Mouse (Mus musculus) olfactory bulb, adult 2 months (tissue): ENCODE data around the gene Rgl1. TPM values are rescaled to one million over a fixed set of nuclear protein-coding genes. Genes with fewer than 3 reads are reported as not detected.
A peak's percentile ranks its signal among the peaks of the same experiment; 100 is the strongest.

ENCODE experiments used
- H3K27ac ChIP-seq: fragments of 200-500 bp; 2 replicates; pipeline ENCODE4 v1.5.1; 2012; ENCODE audit warnings: low read depth, low read length; ENCODE audit not compliant: insufficient read depth
- H3K4me1 ChIP-seq: fragments of 200-500 bp; 2 replicates; pipeline ENCODE4 v1.6.1; 2012; ENCODE audit warnings: low read length; ENCODE audit not compliant: control insufficient read depth, insufficient read depth
- H3K4me3 ChIP-seq: fragments of 200-500 bp; 2 replicates; pipeline ENCODE4 v1.5.1; 2012; ENCODE audit warnings: mild to moderate bottlenecking, low read depth, low read length, moderate library complexity; ENCODE audit not compliant: insufficient read depth
- CTCF ChIP-seq: fragments of 200-500 bp; IDR thresholded peaks from 2 replicates; pipeline ENCODE4 v1.5.1; 2012; ENCODE audit warnings: low read depth, mild to moderate bottlenecking, low read length, moderate library complexity; ENCODE audit not compliant: insufficient read depth
- POLR2A ChIP-seq: fragments of 200-500 bp; IDR thresholded peaks from 2 replicates; pipeline ENCODE4 v1.6.1; 2012; ENCODE audit warnings: mild to moderate bottlenecking, low read depth, low read length, moderate library complexity; ENCODE audit not compliant: insufficient read depth
- WGBS: fragments of 180-500 bp; shearing (Covaris S2); methylation state at CpG from one replicate; pipeline ENCODE4 v1.1.7; 2018; 5-methylcytosine and 5-hydroxymethylcytosine counted together
- polyA plus RNA-seq: library from polyadenylated mRNA; stranded (reverse); fragments of >200 nt; gene quantifications from 2 replicates; pipeline ENCODE4 v1.2.4, GENCODE M21; 2012; ENCODE audit warnings: low replicate concordance; ENCODE audit not compliant: missing spikeins, insufficient read depth, insufficient read length

Gene Rgl1
- polyA plus RNA-seq, 1 experiment: not detected

DNA sequence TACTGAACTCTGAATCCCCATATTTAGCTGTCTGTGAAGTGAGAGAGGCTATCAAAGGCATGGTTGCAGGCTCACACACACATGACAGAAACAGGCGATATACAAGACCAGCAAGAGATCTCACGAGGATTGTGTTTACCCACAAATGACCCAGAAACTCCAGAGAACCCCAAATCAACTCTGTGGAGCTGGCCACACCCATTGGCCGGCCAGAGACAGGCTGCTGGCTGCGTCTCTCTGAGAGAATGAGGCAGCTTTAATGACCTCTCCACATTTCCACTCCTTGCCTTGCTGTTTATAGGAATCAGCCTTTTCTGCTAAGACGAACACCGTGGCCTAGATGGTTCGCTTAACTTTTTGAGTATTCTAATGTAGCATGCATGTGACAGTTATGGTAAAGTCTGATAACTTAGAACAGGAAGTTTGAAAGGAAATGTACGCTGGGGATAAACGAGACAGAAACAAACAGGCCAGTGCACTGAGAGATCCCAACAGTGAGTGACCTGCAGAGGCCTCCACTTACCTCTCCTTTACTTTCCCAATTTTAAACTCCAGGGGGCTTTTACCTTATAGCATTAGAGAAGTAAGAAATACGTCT is 148.3 kb downstream of the Rgl1 start:
- 82% methylated on average over 10 of the region's 10 CpGs for WGBS

DNA sequence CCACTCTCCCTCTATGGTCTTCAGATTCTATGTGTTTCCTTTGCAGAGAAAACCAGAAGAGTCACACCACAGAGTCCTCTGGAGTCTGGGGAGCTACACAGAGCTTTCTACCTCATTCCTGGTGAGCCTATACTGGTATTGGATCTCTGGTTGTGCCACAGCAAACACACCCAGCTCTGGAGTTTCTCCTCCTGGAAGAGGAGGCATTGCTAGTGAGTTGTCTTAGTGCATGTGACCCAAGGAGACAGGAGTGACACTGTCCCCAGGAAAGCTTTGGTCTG is 149.4 kb downstream of the Rgl1 start:
- Histone ChIP-seq H3K4me1 (peaks cover 31% of the 10 kb centered on the region), H3K27ac (no peak overlapping the region), H3K4me3 (no peak overlapping the region)
- no peak for TF ChIP-seq POLR2A
- TF ChIP-seq CTCF: no peak

More for the DNA sequence above, 148.3 kb downstream of the Rgl1 start:
- Histone ChIP-seq H3K4me1 (peaks cover 24% of the 10 kb centered on the region), H3K4me3 (no peak overlapping the region), H3K27ac (no peak overlapping the region)
- no peak for TF ChIP-seq POLR2A
- no peak for TF ChIP-seq CTCF

DNA sequence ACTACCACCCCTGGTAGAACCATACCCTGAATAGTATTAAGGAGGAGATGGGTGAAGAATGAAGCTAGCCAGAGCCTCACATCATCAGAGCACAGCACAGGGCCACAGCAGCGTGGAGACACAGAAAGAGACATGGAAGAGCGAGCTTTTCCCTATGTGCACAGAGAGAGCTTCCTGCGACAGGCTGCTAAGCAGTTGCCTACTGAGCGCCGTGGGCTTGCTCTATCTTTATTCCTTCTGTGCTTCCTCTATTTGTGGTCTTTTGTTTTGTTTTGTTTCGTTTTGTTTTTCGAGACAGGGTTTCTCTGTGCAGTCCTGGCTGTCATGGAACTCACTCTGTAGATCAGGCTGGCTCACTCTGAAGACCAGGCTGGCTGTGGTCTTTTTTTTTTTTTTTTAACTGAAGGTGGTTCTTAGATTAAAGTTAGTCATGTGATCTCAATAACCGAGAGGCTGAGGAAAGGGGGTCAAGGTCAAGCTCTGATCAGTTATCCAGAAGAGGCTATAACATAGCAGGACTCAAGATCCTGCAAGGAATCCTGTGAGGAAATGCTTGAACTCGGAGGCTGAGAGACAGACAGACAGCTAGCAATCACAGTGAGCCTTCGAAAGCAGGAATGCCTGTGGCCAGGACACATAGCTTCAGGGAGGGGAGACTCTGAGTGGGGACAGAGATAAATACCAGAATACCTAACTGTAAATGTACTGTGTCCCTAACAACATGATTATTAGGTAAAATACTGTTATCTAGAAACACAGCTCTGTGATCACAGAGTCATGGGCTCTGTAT is 150.0 kb downstream of the Rgl1 start:
- Histone ChIP-seq H3K4me3 (no peak overlapping the region), H3K27ac (no peak overlapping the region), H3K4me1 (peaks cover 35% of the 10 kb centered on the region)
- TF ChIP-seq CTCF (no peak), POLR2A (no peak)
- WGBS: 79% methylated on average over 10 of the region's 10 CpGs

DNA sequence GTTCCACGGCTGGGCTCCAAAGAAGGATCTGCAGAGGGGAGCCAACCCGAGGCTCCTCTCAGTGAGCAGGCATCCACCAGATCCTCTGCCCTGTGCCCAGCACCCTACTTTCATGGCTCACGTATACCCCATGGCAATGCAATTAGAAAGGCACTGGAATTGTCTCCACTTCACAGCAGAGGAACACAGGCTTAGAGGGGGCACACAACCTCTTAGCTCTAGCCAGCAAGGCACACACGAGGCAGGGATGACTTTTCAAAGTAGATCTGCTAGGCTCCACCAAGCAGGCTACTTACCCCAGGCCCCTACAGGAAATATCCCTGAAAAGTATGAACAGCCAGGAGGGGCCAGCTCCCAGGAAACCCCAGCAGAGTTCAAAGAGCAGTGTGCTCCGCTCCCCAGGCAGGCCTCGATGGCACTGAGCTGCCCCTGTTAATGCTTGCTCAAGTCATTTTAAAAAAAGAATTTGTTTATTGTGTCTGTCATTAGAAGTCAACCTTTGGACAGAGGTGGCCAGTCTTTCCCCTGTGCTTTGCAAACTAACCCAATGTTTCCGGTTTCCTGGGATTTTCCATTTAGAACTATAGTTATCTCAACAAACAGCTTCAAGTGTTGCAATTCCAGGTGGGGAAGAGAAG is 151.3 kb downstream of the Rgl1 start:
- WGBS: 80% methylated on average over 7 of the region's 7 CpGs
- H3K4me3 ChIP-seq: no peak overlapping the region
- H3K27ac ChIP-seq: no peak overlapping the region
- peaks cover 40% of the 10 kb centered on the region for H3K4me1 ChIP-seq
- TF ChIP-seq POLR2A (no peak), CTCF (no peak)

DNA sequence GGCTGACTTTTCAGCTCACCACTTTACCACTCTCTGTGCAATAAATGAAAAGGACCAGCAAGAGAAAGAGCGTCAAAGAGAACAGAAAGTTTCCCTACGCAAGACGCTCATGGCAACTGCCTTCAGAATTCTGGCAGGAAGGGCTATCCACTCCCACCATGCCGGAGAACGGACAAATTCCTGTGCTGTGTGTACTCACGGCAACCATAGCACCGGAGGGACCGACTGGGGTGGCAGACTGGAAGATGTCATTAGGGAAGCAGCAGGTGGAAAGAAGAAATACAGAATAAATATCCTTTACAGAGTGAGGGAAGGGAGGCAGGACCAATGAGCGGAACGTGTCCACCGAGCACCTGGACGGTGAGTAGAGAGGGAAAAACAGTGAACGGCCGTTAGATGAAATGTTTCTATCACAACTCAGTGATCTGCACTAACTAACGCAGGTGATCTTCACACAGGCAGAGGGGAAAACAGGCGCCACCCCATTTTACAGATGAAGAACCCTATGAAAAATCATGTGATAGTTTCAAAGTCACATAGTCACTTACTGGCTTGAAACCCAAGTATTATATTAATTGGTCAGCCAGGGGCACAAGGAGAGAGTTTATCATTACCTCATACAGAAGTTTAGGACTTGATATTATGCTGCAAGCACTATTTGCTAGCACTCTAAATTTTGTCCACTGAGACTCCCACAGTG is 152.8 kb downstream of the Rgl1 start:
- TF ChIP-seq POLR2A (no peak), CTCF (no peak)
- H3K27ac ChIP-seq: peak overlapping the region; percentile 76
- WGBS: 72% methylated on average over 16 of the region's 16 CpGs
- no peak overlapping the region for H3K4me3 ChIP-seq
- H3K4me1 ChIP-seq: peaks cover 48% of the 10 kb centered on the region

DNA sequence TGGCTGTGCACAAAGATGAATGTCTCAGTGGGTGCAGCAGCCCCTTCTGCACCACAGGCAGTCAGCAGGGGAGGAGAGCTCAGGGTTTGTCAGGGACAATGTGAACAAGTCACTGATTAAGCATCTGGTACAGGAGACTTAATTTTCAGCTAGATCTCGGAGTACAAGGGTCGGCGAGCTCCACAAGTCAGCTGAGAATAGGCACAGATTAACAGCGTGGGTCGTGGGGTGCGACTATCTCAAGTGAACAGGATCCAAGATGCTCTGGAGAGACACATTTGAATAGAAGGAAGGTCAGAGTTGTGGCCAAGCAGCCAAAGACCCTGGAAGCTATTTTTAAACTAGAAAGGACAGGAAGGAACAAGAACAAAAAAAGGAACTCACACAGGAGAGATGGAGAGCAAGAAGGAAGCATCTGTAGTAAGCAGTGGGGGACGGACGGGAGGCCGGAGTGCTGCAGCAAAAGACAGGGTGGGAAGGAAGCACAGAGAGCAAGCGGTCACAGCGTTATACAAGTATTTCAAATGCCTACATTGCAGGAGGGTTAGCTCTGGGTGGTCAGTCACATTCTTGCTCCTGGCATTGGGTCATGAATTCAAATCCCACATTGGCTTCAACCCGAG is 153.5 kb downstream of the Rgl1 start:
- Histone ChIP-seq H3K27ac (peak overlapping the region; percentile 76), H3K4me1 (peaks cover 48% of the 10 kb centered on the region), H3K4me3 (no peak overlapping the region)
- TF ChIP-seq CTCF (no peak), POLR2A (no peak)
- WGBS: 38% methylated on average over 12 of the region's 12 CpGs

DNA sequence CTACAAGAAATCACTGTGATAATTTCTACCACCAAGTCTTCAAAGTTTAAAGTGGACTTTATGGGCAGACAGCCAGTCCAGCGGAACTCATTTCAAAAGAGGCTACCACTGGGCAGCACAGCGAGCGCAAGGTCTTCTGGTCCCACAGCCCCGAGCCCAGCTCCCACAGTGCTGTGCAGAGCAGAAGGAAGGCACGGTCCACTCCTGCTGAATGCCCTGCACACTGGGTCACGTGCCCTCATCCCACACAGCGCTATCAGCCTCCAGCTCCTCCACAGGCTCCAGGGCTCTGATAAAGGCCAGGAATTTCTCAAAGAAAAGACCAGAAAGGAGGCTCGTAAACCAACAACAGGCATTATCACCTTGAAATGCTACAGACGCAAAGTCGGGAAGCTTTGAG is 156.6 kb downstream of the Rgl1 start:
- Histone ChIP-seq H3K4me1 (peaks cover 43% of the 10 kb centered on the region), H3K4me3 (no peak overlapping the region), H3K27ac (no peak overlapping the region)
- 73% methylated on average over 10 of the region's 10 CpGs for WGBS
- TF ChIP-seq CTCF (no peak), POLR2A (no peak)

DNA sequence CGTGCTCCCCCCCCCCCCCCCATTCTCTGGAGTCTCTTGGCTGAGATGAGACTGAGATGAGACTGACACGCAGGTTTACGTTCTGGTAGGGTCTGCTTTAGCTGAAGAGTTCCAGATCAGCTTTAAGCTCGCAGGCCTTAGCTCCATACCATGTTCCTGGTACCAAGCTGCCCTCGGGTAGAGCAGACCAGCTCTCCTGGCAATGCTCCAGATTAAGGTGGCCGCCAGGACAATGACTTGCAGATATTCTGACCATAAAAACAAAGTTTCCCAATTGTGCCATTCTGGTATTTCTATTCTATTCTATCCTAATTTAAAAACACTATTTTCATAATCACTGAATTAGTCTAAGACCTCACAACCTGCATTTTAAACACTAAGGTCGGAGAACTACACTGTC is 157.1 kb downstream of the Rgl1 start:
- TF ChIP-seq POLR2A: no peak
- TF ChIP-seq CTCF: no peak
- no peak overlapping the region for H3K4me3 ChIP-seq
- H3K4me1 ChIP-seq: peaks cover 45% of the 10 kb centered on the region
- H3K27ac ChIP-seq: no peak overlapping the region
- 77% methylated on average over 7 of the region's 7 CpGs for WGBS
